Mouse (Mus musculus) liver, postnatal 0 days (tissue): ENCODE measurements around the gene Trank1.

Source experiments
- CTCF ChIP-seq: sonication (generic); IDR thresholded peaks from 2 replicates; pipeline ENCODE4 v1.5.1; 2016; ENCODE audit warnings: antibody characterized with exemption, low read depth
- EP300 ChIP-seq: IDR thresholded peaks from 2 replicates; pipeline ENCODE4 v1.6.1; 2016; ENCODE audit warnings: antibody characterized with exemption, low read depth, mild to moderate bottlenecking

GRCm38 (mm10) chr9:111290539-111291100 lies 20.9 kb upstream of the Trank1 start:
- TF ChIP-seq CTCF: no peak
- no peak for TF ChIP-seq EP300
